In genomic region chr3:146499431-146500002, GRCm38 (mm10) we compare ENCODE assay signal across 8 mouse cellular contexts. TPM values are rescaled to one million over a fixed set of nuclear protein-coding genes. Genes with fewer than 3 reads are reported as not detected.
DNase-seq lines count a peak whose midpoint lies in the region; ATAC-seq and TF ChIP-seq lines count a peak whose summit lies in the region.

Spata1 (minus strand) TSS chr3:146499753.
Gng5 (plus strand) TSS chr3:146499807.

- H3K4me3 ChIP-seq in MEL (ENCODE audit: control insufficient read depth in 1 of 2, insufficient read depth in 1 of 2, low read depth in 2 of 2, low read length in 2 of 2): peak within 1 kb of the TSS; percentile 68 to 95
- H3K4me3 ChIP-seq in forebrain, postnatal 0 days (ENCODE audit: low read depth, low read length): peak within 1 kb of the TSS; percentile 75
- peak within 1 kb of the TSS; percentile 97 for H3K4me3 ChIP-seq in lung, embryonic 16.5 days (ENCODE audit: low read length)
- peak within 1 kb of the TSS; percentile 61 for H3K4me3 ChIP-seq in olfactory bulb, adult 2 months (ENCODE audit: insufficient read depth, low read depth, low read length)
- H3K4me3 ChIP-seq in thymus, adult 2 months (ENCODE audit: control insufficient read depth, insufficient read depth, low read length): peak within 1 kb of the TSS; percentile 100

- H3K4me1 ChIP-seq in MEL (ENCODE audit: control insufficient read depth in 1 of 2, insufficient read depth in 2 of 2, low read length in 2 of 2): peaks cover 2 to 13% of the 10 kb centered on the region in 2 experiments
- H3K4me1 ChIP-seq in forebrain, postnatal 0 days (ENCODE audit: insufficient read depth): peaks cover 5% of the 10 kb centered on the region; the same call in 1 of the 2 replicates
- H3K4me1 ChIP-seq in lung, embryonic 16.5 days (replicated peaks; ENCODE audit: control insufficient read depth, insufficient read depth, low read length): peaks cover 24% of the 10 kb centered on the region
- peaks cover 4% of the 10 kb centered on the region for H3K4me1 ChIP-seq in olfactory bulb, adult 2 months (ENCODE audit: control insufficient read depth, insufficient read depth, low read length)
- peaks cover 8% of the 10 kb centered on the region for H3K4me1 ChIP-seq in thymus, adult 2 months (replicated peaks; ENCODE audit: control insufficient read depth, insufficient read depth, low read length)

- peak within 1 kb of the TSS; percentile 98 for H3K27ac ChIP-seq in MEL (ENCODE audit: control insufficient read depth, low read depth, low read length)
- peak within 1 kb of the TSS; percentile 75 for H3K27ac ChIP-seq in forebrain, postnatal 0 days (ENCODE audit: low read depth, low read length)
- H3K27ac ChIP-seq in lung, embryonic 16.5 days (ENCODE audit: low read length): peak within 1 kb of the TSS; percentile 98
- H3K27ac ChIP-seq in olfactory bulb, adult 2 months (ENCODE audit: insufficient read depth, low read depth, low read length): peak within 1 kb of the TSS; percentile 75; the same call in 1 of the 2 replicates
- peak within 1 kb of the TSS; percentile 75 for H3K27ac ChIP-seq in thymus, adult 2 months (ENCODE audit: control insufficient read depth, insufficient read depth, low read length)

- WGBS in forebrain, postnatal 0 days: under 1% methylated on average over 57 of the region's 88 CpGs
- 0% methylated on average over 19 of the region's 88 CpGs for WGBS in lung, embryonic 16.5 days
- WGBS in olfactory bulb, adult 2 months: under 1% methylated on average over 79 of the region's 88 CpGs
- under 1% methylated on average over 69 of the region's 88 CpGs for WGBS in thymus, adult 2 months

- H3K36me3 ChIP-seq in MEL (ENCODE audit: control insufficient read depth in 1 of 2, insufficient read depth in 2 of 2, low read length in 2 of 2): peaks cover 15 to 29% of the 10 kb centered on the region in 2 experiments
- peaks cover 9% of the 10 kb centered on the region; the same call in 1 of the 2 replicates for H3K36me3 ChIP-seq in forebrain, postnatal 0 days (ENCODE audit: insufficient read depth)
- peaks cover 6% of the 10 kb centered on the region for H3K36me3 ChIP-seq in lung, embryonic 16.5 days (ENCODE audit: control insufficient read depth, insufficient read depth, low read length)
- peaks cover 14% of the 10 kb centered on the region for H3K36me3 ChIP-seq in thymus, adult 2 months (ENCODE audit: control insufficient read depth, insufficient read depth, low read length)

- H3K9me3 ChIP-seq in MEL (replicated peaks; ENCODE audit: insufficient read depth, low read length): no peaks in the 10 kb centered on the region
- no peaks in the 10 kb centered on the region for H3K9me3 ChIP-seq in forebrain, postnatal 0 days (ENCODE audit: low read length)
- no peaks in the 10 kb centered on the region for H3K9me3 ChIP-seq in lung, embryonic 16.5 days (ENCODE audit: control insufficient read depth, low read length)

- no peak for TF ChIP-seq CTCF in MEL (IDR thresholded peaks at IDR 0.05 in 2 of 3, conservative IDR thresholded peaks at IDR 0.05 in 1 of 3; ENCODE audit: control insufficient read depth in 1 of 3, insufficient read depth in 1 of 3, low read depth in 2 of 3, low read length in 3 of 3, poor library complexity in 1 of 3, severe bottlenecking in 1 of 3)
- TF ChIP-seq CTCF in forebrain, postnatal 0 days (IDR thresholded peaks at IDR 0.05; ENCODE audit: low read depth): no peak
- no peak for TF ChIP-seq CTCF in olfactory bulb, adult 2 months (IDR thresholded peaks at IDR 0.05; ENCODE audit: insufficient read depth, low read depth, low read length)
- no peak; the same call in 1 of the 2 replicates for TF ChIP-seq CTCF in thymus, adult 2 months (IDR thresholded peaks at IDR 0.05; ENCODE audit: borderline replicate concordance, control insufficient read depth, extremely low read depth, insufficient read depth, low read length, poor library complexity)

- H3K79me2 ChIP-seq in MEL (ENCODE audit: control insufficient read depth, insufficient read depth, low read length, poor library complexity): peaks cover 44% of the 10 kb centered on the region

- H3K27me3 ChIP-seq in MEL (ENCODE audit: control insufficient read depth in 1 of 2, insufficient read depth in 2 of 2, low read length in 2 of 2): no peaks in the 10 kb centered on the region
- H3K27me3 ChIP-seq in forebrain, postnatal 0 days (ENCODE audit: insufficient read depth, low read length): no peaks in the 10 kb centered on the region
- H3K27me3 ChIP-seq in lung, embryonic 16.5 days (ENCODE audit: control insufficient read depth, insufficient read depth, low read depth, low read length): no peaks in the 10 kb centered on the region
- no peaks in the 10 kb centered on the region for H3K27me3 ChIP-seq in thymus, adult 2 months (ENCODE audit: control insufficient read depth, insufficient read depth, low read length)

- peak; percentile 88 for DNase-seq in MEL (ENCODE audit: low read depth, low spot score)
- DNase-seq in cerebellum, adult 11-12 months: peak; percentile 16
- peak; percentile 90 for DNase-seq in forebrain, postnatal 0 days
- peak; percentile 95 for DNase-seq in heart, postnatal 4 days
- peak; percentile 22 to 34 for DNase-seq in layer of hippocampus, adult 8-10 months (ENCODE audit: low spot score in 2 of 2)
- DNase-seq in thymus, adult 2 months: peak; percentile 90

- TF ChIP-seq POLR2A in MEL (IDR thresholded peaks at IDR 0.05; ENCODE audit: control insufficient read depth in 1 of 2, insufficient read depth in 1 of 2, low read depth in 1 of 2, low read length in 2 of 2, poor library complexity in 1 of 2): peak; percentile 71 to 76; a peak in 1 of 4 replicates
- TF ChIP-seq POLR2A in olfactory bulb, adult 2 months (IDR thresholded peaks at IDR 0.05; ENCODE audit: insufficient read depth, low read depth, low read length): peak; percentile 36; the same call in 1 of the 2 replicates
- peak; percentile 86 for TF ChIP-seq POLR2A in thymus, adult 2 months (IDR thresholded peaks at IDR 0.05; ENCODE audit: control insufficient read depth, extremely low read depth, insufficient read depth, low read length, poor library complexity)

- H3K4me2 ChIP-seq in forebrain, postnatal 0 days (ENCODE audit: low read depth): peak within 1 kb of the TSS; percentile 69
- H3K4me2 ChIP-seq in lung, embryonic 16.5 days (ENCODE audit: low read depth, low read length): peak within 1 kb of the TSS; percentile 87

- peak within 1 kb of the TSS; percentile 98 for H3K9ac ChIP-seq in MEL (ENCODE audit: control insufficient read depth, low read depth, low read length, poor library complexity, severe bottlenecking)
- H3K9ac ChIP-seq in forebrain, postnatal 0 days: peak within 1 kb of the TSS; percentile 64
- H3K9ac ChIP-seq in lung, embryonic 16.5 days (ENCODE audit: low read length): peak within 1 kb of the TSS; percentile 97

- TF ChIP-seq RAD21 in MEL (IDR thresholded peaks at IDR 0.05; ENCODE audit: low read depth, low read length): no peak

- peak in 1 of 2 experiments; percentile 23; a peak in 1 of 4 replicates for TF ChIP-seq EP300 in MEL (IDR thresholded peaks at IDR 0.05; ENCODE audit: low read depth in 1 of 2, low read length in 2 of 2)

- peak; percentile 84 for ATAC-seq in forebrain, postnatal 0 days
- ATAC-seq in lung, embryonic 16.5 days (ENCODE audit: low read depth): peak; percentile 96

TF ChIP-seq in MEL, 35 proteins besides CTCF, POLR2A, EP300 and RAD21 (continues in another document):
- TF ChIP-seq MAZ (IDR thresholded peaks at IDR 0.05; ENCODE audit: low read depth, low read length): peak; percentile 82; the same call in 1 of the 2 replicates
- no peak for TF ChIP-seq TAL1 (IDR thresholded peaks at IDR 0.05; ENCODE audit: low read length)
- TF ChIP-seq MAX (IDR thresholded peaks at IDR 0.05; ENCODE audit: low read length): peak; percentile 56; the same call in 1 of the 2 replicates
- 0 out of 2 replicates have a peak, but pooled peaks have one; percentile 10 for TF ChIP-seq CHD1 (IDR thresholded peaks at IDR 0.05; ENCODE audit: low read depth, low read length)
- TF ChIP-seq ZKSCAN1 (IDR thresholded peaks at IDR 0.05; ENCODE audit: low read depth, low read length): 0 out of 2 replicates have a peak, but pooled peaks have one; percentile 27
- peak; percentile 43; the same call in 1 of the 2 replicates for TF ChIP-seq TCF12 (IDR thresholded peaks at IDR 0.05; ENCODE audit: low read depth, low read length)
- TF ChIP-seq NELFE (IDR thresholded peaks at IDR 0.05; ENCODE audit: low read depth, low read length): peak; percentile 89
- 0 out of 2 replicates have a peak, but pooled peaks have one; percentile 16 for TF ChIP-seq BHLHE40 (IDR thresholded peaks at IDR 0.05; ENCODE audit: borderline replicate concordance, low read depth, low read length)
- TF ChIP-seq HCFC1 (IDR thresholded peaks at IDR 0.05; ENCODE audit: low read depth, low read length): peak; percentile 66
- TF ChIP-seq JUND (IDR thresholded peaks at IDR 0.05; ENCODE audit: low read depth, low read length): no peak
- peak; percentile 25; the same call in 1 of the 2 replicates for TF ChIP-seq ETS1 (IDR thresholded peaks at IDR 0.05; ENCODE audit: low read depth, low read length)

RNA-seq across cellular contexts. Expression of gene Spata1, which starts in this region (rescaled TPM):
- 1.1 and 1.2 TPM in 2 replicates for total RNA-seq in MEL (2012; rRNA removed)
- 1 to 10 TPM in 1 of 2 experiments, not detected in 1; 1.9 TPM for polyA plus RNA-seq in MEL (2012; ENCODE audit: insufficient read depth in 1 of 2, insufficient read length in 2 of 2, low read depth in 1 of 2, low replicate concordance in 2 of 2, missing spikeins in 1 of 2)
- total RNA-seq in forebrain, postnatal 0 days (2014; rRNA removed): 6.0 and 13.5 TPM in 2 replicates
- polyA plus RNA-seq in forebrain, postnatal 0 days (2015; fragmentation: Nextera tagmentation; extraction: Ambion mirVana): 4.3 and 6.5 TPM in 2 replicates
- 1 to 10 TPM; 2.1 to 3.0 TPM for total RNA-seq in heart, postnatal 4 days (2021)
- 1 to 10 TPM; 2.4 to 4.3 (median 2.6) TPM for total RNA-seq in layer of hippocampus, adult 8-10 months (2022)
- polyA plus RNA-seq in lung, embryonic 16.5 days (2015; fragmentation: Nextera tagmentation; extraction: Ambion mirVana): 4.1 and 5.2 TPM in 2 replicates
- polyA plus RNA-seq in olfactory bulb, adult 2 months (2012; ENCODE audit: insufficient read depth, insufficient read length, low replicate concordance, missing spikeins): not detected in 2 replicates
- 1.9 and 2.5 TPM in 2 replicates for polyA plus RNA-seq in thymus, adult 2 months (2012; rRNA removed)

RNA-seq across cellular contexts. Expression of gene Gng5, which starts in this region (rescaled TPM):
- total RNA-seq in MEL (2012; rRNA removed): 186 and 193 TPM in 2 replicates
- 1,000 to 10,000 TPM in 1 of 2 experiments, 100 to 1,000 TPM in 1; 266 to 2,226 TPM for polyA plus RNA-seq in MEL (2012; ENCODE audit: insufficient read depth in 1 of 2, insufficient read length in 2 of 2, low read depth in 1 of 2, low replicate concordance in 2 of 2, missing spikeins in 1 of 2)
- 73.7 and 90.4 TPM in 2 replicates for total RNA-seq in forebrain, postnatal 0 days (2014; rRNA removed)
- 291 and 344 TPM in 2 replicates for polyA plus RNA-seq in forebrain, postnatal 0 days (2015; fragmentation: Nextera tagmentation; extraction: Ambion mirVana)
- 100 to 1,000 TPM; 297 to 316 TPM for total RNA-seq in heart, postnatal 4 days (2021)
- total RNA-seq in layer of hippocampus, adult 8-10 months (2022): 10 to 100 TPM; 42.1 to 67.4 (median 54.4) TPM
- 995 and 1,031 TPM in 2 replicates for polyA plus RNA-seq in lung, embryonic 16.5 days (2015; fragmentation: Nextera tagmentation; extraction: Ambion mirVana)
- not detected in 2 replicates for polyA plus RNA-seq in olfactory bulb, adult 2 months (2012; ENCODE audit: insufficient read depth, insufficient read length, low replicate concordance, missing spikeins)
- polyA plus RNA-seq in thymus, adult 2 months (2012; rRNA removed): 358 and 374 TPM in 2 replicates

Comparison
In these comparisons a context has a peak if more than half of its experiments do, and no peak if none do; other contexts are left out.
1. Peak in every context shown above with its lines: DNase-seq, ATAC-seq, H3K4me3 ChIP-seq and H3K27ac ChIP-seq.
2. RNA of gene Gng5 (polyA plus RNA-seq): 266 to 2,226 TPM in MEL, 995 to 1,031 TPM in lung, embryonic 16.5 days, 358 to 374 TPM in thymus, adult 2 months and 291 to 344 TPM in forebrain, postnatal 0 days; not detected in olfactory bulb, adult 2 months; every median in the first group is over 100 times any median in the second.
3. DNase-seq: peak in every context shown above with its lines; median percentile 95 in heart, postnatal 4 days; 90 in forebrain, postnatal 0 days; 90 in thymus, adult 2 months; 88 in MEL; 28 in layer of hippocampus, adult 8-10 months; 16 in cerebellum, adult 11-12 months.
4. POLR2A ChIP-seq: peak in every context shown above with its lines; median percentile 86 in thymus, adult 2 months; 74 in MEL; 36 in olfactory bulb, adult 2 months.